Comparison of ENCODE assay signal across 22 mouse cellular contexts in genomic region chr12:54987156-54987555, GRCm38 (mm10). TPM values are rescaled to one million over a fixed set of nuclear protein-coding genes. Genes with fewer than 3 reads are reported as not detected.
DNase-seq lines count a peak whose midpoint lies in the region; ATAC-seq and TF ChIP-seq lines count a peak whose summit lies in the region.
"Had no signal": no experiment of that assay in that cellular context is flagged by ENCODE, and none has a peak within 500 bp of the region (broad histone marks: within the 10 kb centered on the region; RNA-seq: fewer than 3 reads in every experiment).

No protein-coding gene starts in this region.

- no peak for ATAC-seq in liver, embryonic 13.5 days (ENCODE audit: low read depth)
- ATAC-seq: forebrain, embryonic 13.5 days; forebrain, postnatal 0 days; intestine, embryonic 15.5 days; Patski had no signal

- peaks cover 26% of the 10 kb centered on the region for H3K4me1 ChIP-seq in liver, embryonic 13.5 days (replicated peaks)
- H3K4me1 ChIP-seq: intestine, embryonic 15.5 days had no signal

- H3K9ac ChIP-seq in liver, embryonic 13.5 days: no peak overlapping the region; the same call in 1 of the 2 replicates

- H3K27me3 ChIP-seq in liver, embryonic 13.5 days: no peaks in the 10 kb centered on the region
- H3K27me3 ChIP-seq in C2C12 (ENCODE audit: control insufficient read depth, insufficient read depth, insufficient read length): no peaks in the 10 kb centered on the region
- H3K27me3 ChIP-seq in myocyte (ENCODE audit: control insufficient read depth, insufficient read depth, insufficient read length): no peaks in the 10 kb centered on the region
- H3K27me3 ChIP-seq: embryonic facial prominence, embryonic 12.5 days; forebrain, embryonic 13.5 days; heart, embryonic 13.5 days; intestine, embryonic 15.5 days; Patski had no signal

- peaks cover 14% of the 10 kb centered on the region for H3K36me3 ChIP-seq in liver, embryonic 13.5 days
- H3K36me3 ChIP-seq in C2C12 (ENCODE audit: control insufficient read depth, insufficient read depth): peaks cover 13% of the 10 kb centered on the region
- no peaks in the 10 kb centered on the region for H3K36me3 ChIP-seq in myocyte (ENCODE audit: control insufficient read depth, insufficient read depth)
- H3K36me3 ChIP-seq: embryonic facial prominence, embryonic 12.5 days; intestine, embryonic 15.5 days had no signal

- H3K4me2 ChIP-seq in liver, embryonic 13.5 days: peak overlapping the region; percentile 37
- H3K4me2 ChIP-seq in myocyte (ENCODE audit: low read depth): peak overlapping the region; percentile 90

- no peak for TF ChIP-seq POLR2A in myocyte (IDR thresholded peaks at IDR 0.05; ENCODE audit: insufficient read length, low read depth)

- H3K79me2 ChIP-seq in C2C12 (ENCODE audit: control insufficient read depth, insufficient read depth) (peaks cover 40% of the 10 kb centered on the region), myocyte (ENCODE audit: control insufficient read depth, insufficient read depth) (peaks cover 27% of the 10 kb centered on the region)

- 75% methylated on average over 2 of the region's 2 CpGs for WGBS in liver, embryonic 13.5 days (ENCODE audit: insufficient replicate concordance)

- H3K4me3 ChIP-seq in liver, embryonic 13.5 days (replicated peaks): peak overlapping the region; percentile 21; the same call in 1 of the 2 replicates
- H3K4me3 ChIP-seq in C2C12 (ENCODE audit: insufficient read depth, poor library complexity, severe bottlenecking) (peak overlapping the region; percentile 65), myocyte (peak overlapping the region; percentile 52)

- H3K27ac ChIP-seq in liver, embryonic 13.5 days: no peak overlapping the region

- peaks cover 24% of the 10 kb centered on the region for H3K79me3 ChIP-seq in C2C12 (ENCODE audit: low read depth)

- no peak for TF ChIP-seq CTCF in C2C12 (IDR thresholded peaks at IDR 0.05; ENCODE audit: control insufficient read depth, insufficient read depth, insufficient read length)

- H3ac ChIP-seq in C2C12 (ENCODE audit: control insufficient read depth, insufficient read length, low read depth) (no peak overlapping the region), myocyte (ENCODE audit: control insufficient read depth, insufficient read length) (no peak overlapping the region)

- no peaks in the 10 kb centered on the region for H3K9me3 ChIP-seq in liver, embryonic 13.5 days (replicated peaks)
- H3K9me3 ChIP-seq: embryonic facial prominence, embryonic 12.5 days; forebrain, embryonic 13.5 days; heart, embryonic 13.5 days; intestine, embryonic 15.5 days had no signal

- DNase-seq in liver, embryonic 13.5 days: no peak
- DNase-seq in liver: no peak
- peak; percentile 26 for DNase-seq in c-Kit-positive CD71-positive TER-119-positive erythroid progenitor cells, embryonic 14.5 days (ENCODE audit: low spot score)
- no peak for DNase-seq in embryo, embryonic 10 days (ENCODE audit: low spot score)
- no peak for DNase-seq in right cerebral cortex, postnatal 10 days (ENCODE audit: low spot score in 2 of 2)
- no peak for DNase-seq in cerebellum, postnatal 14 days
- DNase-seq: adrenal gland, postnatal 14 days; cerebellum, adult 2 months; cerebellum, postnatal 10 days; forebrain, postnatal 0 days; gastrocnemius, postnatal 14 days had no signal

TF ChIP-seq in C2C12, 6 proteins besides CTCF, POLR2A, EP300 and RAD21:
- TF ChIP-seq USF1 (IDR thresholded peaks at IDR 0.05; ENCODE audit: low read depth) (no peak), FOSL1 (IDR thresholded peaks at IDR 0.05; ENCODE audit: insufficient read depth, low read length, poor library complexity, severe bottlenecking) (no peak), MYOG (IDR thresholded peaks at IDR 0.05; ENCODE audit: control insufficient read depth, extremely low read depth, insufficient read length) (no peak), MYOD1 (IDR thresholded peaks at IDR 0.05; ENCODE audit: control insufficient read depth, insufficient read length, low read depth) (no peak), MAX (IDR thresholded peaks at IDR 0.05) (no peak), CEBPB (IDR thresholded peaks at IDR 0.05; ENCODE audit: low read depth) (no peak)

TF ChIP-seq in myocyte, 11 proteins besides CTCF, POLR2A, EP300 and RAD21:
- TF ChIP-seq E2F4 (IDR thresholded peaks at IDR 0.05; ENCODE audit: insufficient read depth) (no peak), USF1 (IDR thresholded peaks at IDR 0.05; ENCODE audit: low read depth) (no peak), POLR2AphosphoS2 (IDR thresholded peaks at IDR 0.05; ENCODE audit: insufficient read length, low read depth) (no peak)

RNA-seq across cellular contexts. Expression of gene Gm20403, which starts 0.8 kb away (rescaled TPM):
- polyA plus RNA-seq in liver, embryonic 13.5 days (2015; fragmentation: Nextera tagmentation; extraction: Ambion mirVana): not detected in 2 replicates
- polyA plus RNA-seq in C2C12 (2012; fragmentation: generic; extraction: Trizol) (not detected), myocyte (2012; fragmentation: generic; extraction: Trizol) (0.32 TPM)
- polyA plus RNA-seq: activated CD4-positive, CD25-positive, alpha-beta regulatory T cell, adult 4 months; cerebellum, adult 2 months; embryonic facial prominence, embryonic 12.5 days; forebrain, embryonic 13.5 days; forebrain, postnatal 0 days; gonadal fat pad, adult 2 months; heart, embryonic 13.5 days; heart, postnatal 0 days; hindbrain, embryonic 14.5 days; intestine, embryonic 15.5 days had no signal

RNA-seq across cellular contexts. Expression of gene Baz1a, which starts 27.0 kb away (rescaled TPM):
- 32.3 and 38.0 TPM in 2 replicates for polyA plus RNA-seq in liver, embryonic 13.5 days (2015; fragmentation: Nextera tagmentation; extraction: Ambion mirVana)
- polyA plus RNA-seq in C2C12 (2012; fragmentation: generic; extraction: Trizol) (11.3 TPM), myocyte (2012; fragmentation: generic; extraction: Trizol) (7.6 TPM)
